Mouse (Mus musculus) intestine, embryonic 16.5 days (tissue): ENCODE measurements around the gene Clec4f. TPM values are rescaled to one million over a fixed set of nuclear protein-coding genes. Genes with fewer than 3 reads are reported as not detected.

Experiments
- ATAC-seq: fragments of 200-750 bp; cut with Nextera tagmentation; 2 replicates; pipeline ENCODE4 v1.8.0; 2017; ENCODE audit warnings: moderate TSS enrichment, moderate library complexity
- H3K27ac ChIP-seq: fragments of 300-500 bp; sonication (generic); 2 replicates; pipeline ENCODE4 v1.5.1; 2014; ENCODE audit warnings: mild to moderate bottlenecking, low read length
- H3K27me3 ChIP-seq: fragments of 300-500 bp; sonication (generic); replicated peaks from 2 replicates; pipeline ENCODE4 v1.6.1; 2014; ENCODE audit warnings: low read length, control low read depth, mixed read lengths; ENCODE audit not compliant: control insufficient read depth, insufficient read depth
- H3K36me3 ChIP-seq: fragments of 300-500 bp; sonication (generic); 2 replicates; pipeline ENCODE4 v1.6.1; 2014; ENCODE audit warnings: low read length, control low read depth; ENCODE audit not compliant: control insufficient read depth, insufficient read depth
- H3K4me1 ChIP-seq: fragments of 300-500 bp; sonication (generic); 2 replicates; pipeline ENCODE4 v1.6.1; 2014; ENCODE audit warnings: low read length, control low read depth, mixed read lengths; ENCODE audit not compliant: control insufficient read depth, insufficient read depth
- H3K4me2 ChIP-seq: fragments of 300-500 bp; sonication (generic); 2 replicates; pipeline ENCODE4 v1.6.1; 2014; ENCODE audit warnings: low read depth, low read length, control low read depth
- H3K4me3 ChIP-seq: fragments of 300-500 bp; sonication (generic); 2 replicates; pipeline ENCODE4 v1.5.1; 2014; ENCODE audit warnings: mild to moderate bottlenecking, low read length
- H3K9ac ChIP-seq: fragments of 300-500 bp; sonication (generic); 2 replicates; pipeline ENCODE4 v1.6.1; 2014; ENCODE audit warnings: low read depth, low read length
- H3K9me3 ChIP-seq: fragments of 300-500 bp; sonication (generic); 2 replicates; pipeline ENCODE4 v1.6.1; 2016; ENCODE audit warnings: low read length, control low read depth; ENCODE audit not compliant: control insufficient read depth
- WGBS: fragments of 180-500 bp; shearing (Covaris S2); extraction: QIAGEN DNeasy Blood & Tissue Kit; methylation state at CpG from one replicate; pipeline ENCODE4 v1.1.7; 2014; 5-methylcytosine and 5-hydroxymethylcytosine counted together
- polyA plus RNA-seq: library from polyadenylated mRNA; unstranded; fragments of >200 nt; fragmentation: Nextera tagmentation; extraction: Ambion mirVana; gene quantifications from 2 replicates; pipeline ENCODE4 v1.2.1, GENCODE M21; 2015

Clec4f gene
- polyA plus RNA-seq, 1 experiment from 2014 or later: 0.32 TPM

DNA sequence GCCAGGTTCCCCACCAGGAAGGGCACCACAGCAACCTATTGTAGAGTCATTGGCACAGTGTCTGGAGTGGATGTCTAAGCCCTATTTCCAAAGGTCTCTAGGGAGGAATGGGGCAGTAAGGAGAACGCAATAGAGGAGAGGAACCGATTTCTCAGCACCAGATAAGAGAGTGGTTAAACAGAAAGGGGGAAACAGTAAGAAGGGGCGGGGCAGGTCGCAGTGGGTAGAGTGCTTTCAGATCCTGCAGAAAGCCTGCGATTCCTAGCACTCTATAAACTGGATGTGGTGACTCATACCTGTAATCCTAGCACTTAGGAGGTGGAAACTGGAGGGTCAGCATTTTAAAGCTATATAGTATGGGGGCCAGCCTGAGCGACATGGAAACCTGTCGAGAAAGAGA is 40.7 kb upstream of the Clec4f start:
- ATAC-seq: no peak; the same call in 1 of the 2 replicates
- peaks cover 80% of the 10 kb centered on the region for H3K27me3 ChIP-seq
- H3K27ac ChIP-seq: no peak overlapping the region
- H3K36me3 ChIP-seq: no peaks in the 10 kb centered on the region
- no peak overlapping the region for H3K4me3 ChIP-seq
- WGBS: 0% methylated on average over 7 of the region's 7 CpGs
- H3K4me1 ChIP-seq: no peaks in the 10 kb centered on the region
- no peaks in the 10 kb centered on the region for H3K9me3 ChIP-seq
- H3K9ac ChIP-seq: no peak overlapping the region
- H3K4me2 ChIP-seq: no peak overlapping the region

DNA sequence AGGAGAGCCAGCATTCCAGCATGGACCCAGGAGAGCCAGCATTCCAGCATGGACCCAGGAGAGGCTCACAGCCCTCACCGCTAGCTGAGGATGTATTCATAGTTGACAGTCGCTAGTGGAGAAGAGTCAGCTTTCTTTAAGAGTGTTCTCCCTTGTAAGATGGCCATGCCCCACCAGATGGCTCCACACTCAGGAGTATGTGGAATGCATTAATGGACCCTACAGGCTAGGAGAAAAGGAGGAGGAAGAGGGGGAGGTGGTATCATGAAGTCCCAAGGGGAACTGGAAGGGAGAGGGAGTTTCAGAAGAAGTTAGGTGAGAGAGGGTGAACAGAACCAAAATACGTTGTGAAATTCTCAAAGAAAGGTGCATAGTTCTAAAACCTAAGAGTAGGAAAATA is 39.7 kb upstream of the Clec4f start:
- no peak overlapping the region for H3K27ac ChIP-seq
- no peak overlapping the region for H3K4me2 ChIP-seq
- 5% methylated on average over 3 of the region's 3 CpGs for WGBS
- H3K4me3 ChIP-seq: no peak overlapping the region
- peaks cover 86% of the 10 kb centered on the region for H3K27me3 ChIP-seq
- no peak overlapping the region for H3K9ac ChIP-seq
- ATAC-seq: no peak
- H3K4me1 ChIP-seq: no peaks in the 10 kb centered on the region
- H3K9me3 ChIP-seq: no peaks in the 10 kb centered on the region
- H3K36me3 ChIP-seq: no peaks in the 10 kb centered on the region

DNA sequence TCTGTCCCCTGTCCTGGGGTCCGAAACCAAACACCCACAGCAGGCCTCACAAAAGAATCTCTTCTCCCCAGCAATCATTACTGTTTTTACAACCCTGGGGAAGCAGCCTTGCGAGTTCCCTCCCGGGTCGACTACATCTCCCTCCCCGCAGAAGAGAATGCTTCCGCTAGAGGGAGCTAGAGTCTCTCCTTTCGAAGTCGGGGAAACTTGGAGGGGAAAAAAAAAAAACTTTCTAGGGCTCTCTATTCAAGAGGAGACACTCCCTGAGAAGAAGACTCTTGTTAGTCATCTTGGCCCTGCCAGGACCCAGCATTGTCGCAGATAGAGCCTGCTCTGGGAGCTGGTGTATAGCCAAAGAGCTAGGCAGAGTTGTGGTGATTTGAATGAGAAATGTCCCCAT is 37.8 kb upstream of the Clec4f start:
- Histone ChIP-seq H3K4me2 (no peak overlapping the region), H3K9ac (no peak overlapping the region), H3K4me3 (no peak overlapping the region), H3K36me3 (no peaks in the 10 kb centered on the region), H3K4me1 (no peaks in the 10 kb centered on the region), H3K27ac (no peak overlapping the region), H3K27me3 (peaks cover 81% of the 10 kb centered on the region), H3K9me3 (no peaks in the 10 kb centered on the region)
- ATAC-seq: no peak; the same call in 1 of the 2 replicates
- WGBS: 0% methylated on average over 9 of the region's 9 CpGs

DNA sequence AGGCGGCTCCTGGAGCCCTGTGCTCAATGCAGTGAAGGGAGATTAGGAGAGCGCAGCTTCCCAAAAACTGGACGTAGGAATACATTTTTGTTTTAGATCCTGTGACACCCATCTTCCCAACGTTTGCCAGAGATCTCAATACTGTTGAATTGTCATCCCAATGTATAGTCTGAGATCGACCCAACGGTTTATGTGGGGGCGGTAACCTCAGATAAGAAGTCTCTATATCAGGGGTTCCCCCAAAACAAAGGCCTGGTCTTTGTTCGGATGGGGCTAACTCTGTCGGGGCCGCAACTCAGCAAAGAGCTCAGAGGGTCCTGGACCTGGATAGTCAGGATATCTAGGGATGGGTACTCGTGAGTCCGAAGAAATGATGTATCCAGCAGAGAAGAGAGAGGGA is 37.0 kb upstream of the Clec4f start:
- peaks cover 73% of the 10 kb centered on the region for H3K27me3 ChIP-seq
- no peak overlapping the region for H3K4me2 ChIP-seq
- H3K4me1 ChIP-seq: no peaks in the 10 kb centered on the region
- H3K36me3 ChIP-seq: no peaks in the 10 kb centered on the region
- 2% methylated on average over 12 of the region's 12 CpGs for WGBS
- H3K4me3 ChIP-seq: no peak overlapping the region
- ATAC-seq: no peak
- no peak overlapping the region for H3K27ac ChIP-seq
- H3K9ac ChIP-seq: no peak overlapping the region
- no peaks in the 10 kb centered on the region for H3K9me3 ChIP-seq

DNA sequence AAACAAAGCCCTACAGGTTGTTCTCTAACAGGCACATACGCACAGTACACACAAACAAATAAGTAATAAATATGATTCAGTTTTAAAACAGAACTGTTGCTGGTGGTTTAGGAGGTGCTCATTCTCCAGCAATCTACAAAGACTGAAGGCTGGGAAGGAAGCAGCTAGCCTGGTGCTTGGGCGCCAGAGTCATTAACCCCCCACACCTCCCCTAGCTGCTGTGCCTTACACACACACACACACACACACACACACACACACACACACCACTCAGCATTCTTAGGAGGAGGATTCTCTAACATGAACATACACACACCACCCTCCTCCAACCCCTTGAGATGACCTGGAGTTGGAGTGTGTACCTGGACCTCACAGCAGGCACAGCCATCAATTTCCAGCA is 34.9 kb upstream of the Clec4f start:
- Histone ChIP-seq H3K36me3 (no peaks in the 10 kb centered on the region), H3K4me1 (no peaks in the 10 kb centered on the region), H3K27me3 (peaks cover 53% of the 10 kb centered on the region), H3K9ac (no peak overlapping the region), H3K4me3 (no peak overlapping the region), H3K4me2 (no peak overlapping the region), H3K27ac (no peak overlapping the region), H3K9me3 (no peaks in the 10 kb centered on the region)
- WGBS: 59% methylated on average over 2 of the region's 2 CpGs
- ATAC-seq: no peak

DNA sequence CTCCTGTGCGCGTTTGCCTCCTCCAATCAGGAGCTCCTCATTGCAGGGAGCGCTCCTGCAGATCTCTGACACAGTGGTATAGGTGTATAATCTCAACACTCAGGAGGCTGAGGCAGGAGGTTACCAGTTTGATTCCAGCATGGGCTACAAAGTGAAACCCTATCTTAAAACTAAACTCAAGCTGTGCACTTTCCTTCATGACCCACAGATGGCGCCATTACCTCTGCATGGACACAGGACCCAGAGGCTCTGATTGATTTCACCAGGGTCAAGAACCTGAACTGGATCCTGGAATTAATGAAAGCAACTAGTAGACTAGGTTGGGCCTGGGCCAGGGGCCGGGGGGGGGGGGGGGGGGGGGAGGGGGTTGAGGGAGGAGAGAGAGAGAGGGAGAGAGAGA is 34.3 kb upstream of the Clec4f start:
- H3K9me3 ChIP-seq: no peaks in the 10 kb centered on the region
- no peak for ATAC-seq
- no peaks in the 10 kb centered on the region for H3K4me1 ChIP-seq
- H3K4me2 ChIP-seq: no peak overlapping the region
- no peak overlapping the region for H3K4me3 ChIP-seq
- H3K36me3 ChIP-seq: no peaks in the 10 kb centered on the region
- no peak overlapping the region for H3K9ac ChIP-seq
- H3K27me3 ChIP-seq: peaks cover 52% of the 10 kb centered on the region
- 27% methylated on average over 4 of the region's 5 CpGs for WGBS
- no peak overlapping the region for H3K27ac ChIP-seq

DNA sequence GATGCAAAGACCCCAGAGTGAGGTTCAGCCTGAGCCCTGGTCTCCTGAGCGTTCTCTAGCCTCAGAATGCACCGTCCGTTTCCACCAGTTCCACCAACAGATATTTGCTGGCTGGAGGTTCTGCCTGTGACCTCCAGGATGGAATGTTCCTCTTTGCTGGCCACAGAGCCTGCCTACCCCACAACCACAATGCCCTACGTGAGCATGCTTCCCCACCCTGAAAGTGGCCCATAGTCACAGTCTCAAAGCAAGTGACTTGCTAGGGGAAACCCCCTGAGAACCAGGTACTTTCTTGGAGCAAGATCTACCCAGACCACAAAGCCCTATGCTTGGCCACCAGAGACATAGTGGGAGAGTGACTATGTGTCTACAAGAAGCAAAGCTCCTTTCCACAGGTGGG is 33.4 kb upstream of the Clec4f start:
- no peak overlapping the region for H3K4me2 ChIP-seq
- H3K4me3 ChIP-seq: no peak overlapping the region
- peaks cover 45% of the 10 kb centered on the region for H3K27me3 ChIP-seq
- WGBS: 79% methylated on average over 4 of the region's 4 CpGs
- H3K27ac ChIP-seq: no peak overlapping the region
- H3K9me3 ChIP-seq: no peaks in the 10 kb centered on the region
- H3K36me3 ChIP-seq: no peaks in the 10 kb centered on the region
- no peak overlapping the region for H3K9ac ChIP-seq
- no peaks in the 10 kb centered on the region for H3K4me1 ChIP-seq
- ATAC-seq: no peak

DNA sequence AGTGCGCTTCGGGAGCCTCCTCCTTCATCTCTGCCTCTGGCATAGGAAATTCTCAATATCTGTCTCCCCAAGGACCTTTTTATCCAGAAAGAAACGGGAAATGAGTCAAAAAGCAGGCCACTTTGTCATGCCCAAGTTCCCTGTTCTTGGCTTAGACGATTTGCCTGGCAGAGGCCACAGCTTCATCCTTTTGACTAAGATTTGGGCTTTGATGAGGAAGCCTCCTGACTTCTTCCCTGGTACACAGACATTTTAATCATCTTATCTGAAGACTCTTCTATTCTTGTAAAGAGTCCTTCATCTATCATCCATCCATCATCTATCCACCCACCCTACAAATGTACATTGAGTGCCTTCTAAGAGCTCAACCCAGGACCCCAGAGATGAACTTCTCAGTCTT is 21.8 kb upstream of the Clec4f start, which contains the start of gene Cd207:
TSS of gene Cd207 (minus strand) at position 101 of the 400 bp plus-strand sequence.
- Histone ChIP-seq H3K27me3 (no peaks in the 10 kb centered on the region), H3K9me3 (no peaks in the 10 kb centered on the region), H3K36me3 (no peaks in the 10 kb centered on the region), H3K4me2 (no peak within 1 kb of the TSS), H3K9ac (no peak within 1 kb of the TSS), H3K4me3 (no peak within 1 kb of the TSS), H3K27ac (no peak within 1 kb of the TSS), H3K4me1 (no peaks in the 10 kb centered on the region)
- no peak for ATAC-seq
- WGBS: 71% methylated on average over 4 of the region's 4 CpGs

DNA sequence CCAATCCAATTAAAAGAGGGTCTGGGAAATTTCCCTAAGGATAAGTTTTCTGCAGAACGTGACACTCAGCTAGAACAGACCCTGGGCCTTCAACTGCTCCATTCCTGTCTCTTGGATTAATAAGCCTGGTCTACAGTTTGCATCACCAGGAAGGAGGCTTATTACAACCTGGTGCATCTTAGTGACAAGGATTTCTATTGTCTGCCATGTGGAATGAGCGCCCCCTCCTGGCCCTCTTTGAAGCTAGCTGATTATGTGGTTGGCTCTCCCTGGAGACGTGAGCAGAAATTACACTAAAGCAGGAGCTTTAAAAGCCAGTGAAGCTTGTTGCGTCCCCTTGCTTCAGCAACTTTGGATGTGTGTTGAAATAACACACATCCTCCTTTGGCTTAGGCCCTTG is 17.4 kb upstream of the Clec4f start:
- no peaks in the 10 kb centered on the region for H3K4me1 ChIP-seq
- H3K9ac ChIP-seq: no peak overlapping the region
- H3K27me3 ChIP-seq: no peaks in the 10 kb centered on the region
- H3K4me2 ChIP-seq: no peak overlapping the region
- no peak for ATAC-seq
- H3K36me3 ChIP-seq: no peaks in the 10 kb centered on the region
- 10% methylated on average over 4 of the region's 4 CpGs for WGBS
- H3K27ac ChIP-seq: no peak overlapping the region
- no peak overlapping the region for H3K4me3 ChIP-seq
- no peaks in the 10 kb centered on the region for H3K9me3 ChIP-seq

DNA sequence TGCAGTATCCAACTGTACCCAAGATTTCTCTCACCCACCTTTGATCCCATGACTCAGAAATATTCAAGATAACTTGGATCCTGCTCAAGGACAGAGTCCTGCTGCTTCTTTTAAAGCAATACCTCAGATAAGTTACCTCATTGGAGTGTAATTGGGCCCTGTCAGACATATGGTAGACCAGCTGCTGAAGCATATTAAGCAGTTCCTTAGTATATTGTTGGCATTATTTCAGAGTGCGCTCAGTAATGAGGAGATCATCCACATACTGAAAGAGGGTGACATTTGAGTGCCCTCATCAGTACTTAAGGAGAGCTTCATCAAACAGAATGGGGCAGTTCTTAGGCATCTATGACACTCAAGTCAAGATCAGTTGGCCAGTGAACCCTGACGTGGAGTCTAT is 9.0 kb upstream of the Clec4f start:
- no peak for ATAC-seq
- no peaks in the 10 kb centered on the region for H3K4me1 ChIP-seq
- WGBS: 93% methylated on average over 2 of the region's 2 CpGs
- H3K27ac ChIP-seq: no peak overlapping the region
- no peaks in the 10 kb centered on the region for H3K27me3 ChIP-seq
- no peaks in the 10 kb centered on the region for H3K36me3 ChIP-seq
- H3K4me3 ChIP-seq: no peak overlapping the region
- H3K9me3 ChIP-seq: no peaks in the 10 kb centered on the region
- H3K4me2 ChIP-seq: no peak overlapping the region
- H3K9ac ChIP-seq: no peak overlapping the region
